Mouse (Mus musculus) embryonic facial prominence, embryonic 12.5 days (tissue): ENCODE measurements around the gene Plcxd2. TPM values are rescaled to one million over a fixed set of nuclear protein-coding genes. Genes with fewer than 3 reads are reported as not detected.

Experiments used
- ATAC-seq: fragments of 200-750 bp; cut with Nextera tagmentation; 2 replicates; pipeline ENCODE4 v1.8.0; 2017; ENCODE audit not compliant: insufficient number of reproducible peaks, insufficient read depth, low FRiP score, low TSS enrichment
- H3K27ac ChIP-seq: fragments of 300-500 bp; sonication (generic); 2 replicates; pipeline ENCODE4 v1.5.1; 2016; ENCODE audit warnings: mild to moderate bottlenecking
- H3K27me3 ChIP-seq: fragments of 300-500 bp; sonication (generic); 2 replicates; pipeline ENCODE4 v1.6.1; 2016; ENCODE audit warnings: mild to moderate bottlenecking, moderate library complexity
- H3K36me3 ChIP-seq: fragments of 300-500 bp; sonication (generic); 2 replicates; pipeline ENCODE4 v1.6.1; 2016; ENCODE audit warnings: mild to moderate bottlenecking
- H3K4me1 ChIP-seq: fragments of 300-500 bp; sonication (generic); 2 replicates; pipeline ENCODE4 v1.6.1; 2016
- H3K4me2 ChIP-seq: fragments of 300-500 bp; sonication (generic); replicated peaks from 2 replicates; pipeline ENCODE4 v1.6.1; 2016; ENCODE audit warnings: mild to moderate bottlenecking, moderate library complexity
- H3K4me3 ChIP-seq: fragments of 300-500 bp; sonication (generic); 2 replicates; pipeline ENCODE4 v1.5.1; 2016; ENCODE audit warnings: mild to moderate bottlenecking
- H3K9ac ChIP-seq: fragments of 300-500 bp; sonication (generic); 2 replicates; pipeline ENCODE4 v1.6.1; 2016; ENCODE audit warnings: mild to moderate bottlenecking, moderate library complexity
- H3K9me3 ChIP-seq: fragments of 300-500 bp; sonication (generic); 2 replicates; pipeline ENCODE4 v1.6.1; 2016; ENCODE audit warnings: mild to moderate bottlenecking, moderate library complexity
- WGBS: fragments of 180-500 bp; shearing (Covaris S2); methylation state at CpG from one replicate; pipeline ENCODE4 v1.1.7; 2016; 5-methylcytosine and 5-hydroxymethylcytosine counted together
- polyA plus RNA-seq: library from polyadenylated mRNA; unstranded; fragments of >200 nt; fragmentation: Nextera tagmentation; extraction: Ambion mirVana; gene quantifications from 2 replicates; pipeline ENCODE4 v1.2.1, GENCODE M21; 2016

Gene Plcxd2
- polyA plus RNA-seq, 1 experiment from 2014 or later = 1.9 TPM

DNA sequence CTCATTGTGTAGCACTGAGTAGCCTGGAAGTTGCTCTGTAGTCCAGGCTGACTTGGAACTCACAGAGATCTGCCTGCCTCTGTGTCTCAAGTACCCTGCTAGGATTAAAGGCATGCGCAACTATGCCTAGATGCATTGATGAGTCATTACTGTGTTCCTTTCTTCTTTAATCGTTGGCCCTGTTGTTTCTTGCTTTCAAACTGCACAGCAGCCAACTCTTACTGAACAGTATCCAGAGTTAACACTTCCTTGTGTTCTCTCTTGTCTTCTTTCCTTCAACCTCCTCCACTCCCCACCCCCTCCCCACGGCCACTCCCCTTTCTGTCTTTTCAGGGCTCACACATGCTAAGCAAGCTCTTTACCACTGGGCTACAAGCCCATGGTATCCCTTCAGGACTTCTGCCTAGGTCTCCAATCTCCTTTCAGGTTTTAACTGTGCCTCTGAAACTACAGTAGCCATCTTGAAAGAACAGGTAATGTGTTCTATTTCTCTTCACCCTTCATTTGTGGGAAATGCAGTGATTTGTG is 74.0 kb downstream of the Plcxd2 start:
- Histone ChIP-seq H3K9me3 (no peaks in the 10 kb centered on the region), H3K27ac (peak overlapping the region; percentile 66), H3K36me3 (no peaks in the 10 kb centered on the region), H3K9ac (no peak overlapping the region), H3K27me3 (no peaks in the 10 kb centered on the region), H3K4me1 (peaks cover 19% of the 10 kb centered on the region), H3K4me2 (no peak overlapping the region), H3K4me3 (no peak overlapping the region)
- WGBS = 72% methylated on average over 3 of the region's 3 CpGs
- no peak; the same call in 1 of the 2 replicates for ATAC-seq

DNA sequence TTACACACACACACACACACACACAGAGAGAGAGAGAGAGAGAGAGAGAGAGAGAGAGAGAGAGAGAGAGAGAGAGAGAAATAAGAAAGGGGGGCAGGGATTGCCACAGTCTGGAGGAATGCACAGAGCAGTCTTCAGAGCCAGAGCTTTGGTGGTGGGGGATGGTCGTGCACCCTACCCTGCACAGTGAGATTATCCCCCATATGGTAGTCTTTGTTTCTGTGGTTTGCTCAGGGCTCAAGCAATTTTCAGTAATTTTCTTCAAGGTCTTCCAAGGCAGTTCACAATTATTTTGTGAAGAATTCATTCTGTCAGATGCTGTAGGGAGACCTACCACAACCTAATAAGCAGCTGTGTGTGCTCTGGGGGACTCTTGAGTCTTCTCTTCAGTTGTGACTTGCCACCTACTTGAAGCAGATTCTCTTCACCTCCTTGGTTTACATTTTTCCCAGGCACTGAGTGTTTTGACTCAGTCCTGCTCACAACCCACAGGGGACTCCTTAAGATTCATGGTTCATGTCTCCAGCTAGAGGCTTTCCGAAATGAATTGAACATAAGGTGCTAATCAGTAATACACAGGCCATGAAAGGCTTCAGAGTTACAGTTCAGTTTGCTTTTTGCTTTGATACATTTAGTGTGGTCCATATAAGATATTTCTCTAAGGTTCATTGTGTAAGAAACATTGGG is 75.2 kb downstream of the Plcxd2 start:
- Histone ChIP-seq H3K27me3 (no peaks in the 10 kb centered on the region), H3K4me3 (no peak overlapping the region), H3K9ac (no peak overlapping the region), H3K27ac (peak overlapping the region; percentile 78), H3K4me2 (no peak overlapping the region), H3K36me3 (no peaks in the 10 kb centered on the region), H3K4me1 (peaks cover 23% of the 10 kb centered on the region), H3K9me3 (no peaks in the 10 kb centered on the region)
- 26% methylated on average over 2 of the region's 2 CpGs for WGBS
- peak; percentile 95 for ATAC-seq

- Histone ChIP-seq H3K27ac (no peak overlapping the region), H3K36me3 (no peaks in the 10 kb centered on the region), H3K9me3 (no peaks in the 10 kb centered on the region), H3K4me2 (no peak overlapping the region), H3K4me1 (peaks cover 25% of the 10 kb centered on the region), H3K9ac (no peak overlapping the region), H3K27me3 (no peaks in the 10 kb centered on the region), H3K4me3 (no peak overlapping the region)
- 91% methylated on average over 3 of the region's 3 CpGs for WGBS
- ATAC-seq = no peak
These were observed 79.7 kb downstream of the Plcxd2 start for GRCm38 (mm10) chr16:45930308-45930707.

- H3K36me3 ChIP-seq = no peaks in the 10 kb centered on the region
These were observed 81.9 kb downstream of the Plcxd2 start for GRCm38 (mm10) chr16:45928090-45928489.

DNA sequence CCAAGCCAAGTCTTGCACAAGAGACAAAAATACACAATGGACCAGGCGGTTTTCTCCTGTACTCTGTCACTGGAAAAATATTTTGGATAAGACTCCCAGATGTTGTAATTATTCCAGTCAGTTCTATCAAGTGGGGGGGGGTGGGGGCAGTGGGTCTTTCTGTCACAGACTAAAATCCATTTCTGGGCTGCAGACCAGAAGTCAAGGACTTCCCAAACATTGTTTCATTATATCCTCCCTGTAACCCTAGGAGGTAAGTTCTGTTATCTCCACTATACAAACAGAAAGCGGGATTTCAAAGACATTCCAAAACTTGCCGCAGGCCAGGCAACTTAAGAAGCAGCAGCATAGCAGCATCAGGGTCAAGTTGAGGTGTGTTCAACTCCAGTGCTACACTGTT is 82.4 kb downstream of the Plcxd2 start:
- no peak overlapping the region for H3K9ac ChIP-seq
- H3K4me2 ChIP-seq = no peak overlapping the region
- H3K9me3 ChIP-seq = no peaks in the 10 kb centered on the region
- peaks cover 11% of the 10 kb centered on the region; the same call in 1 of the 2 replicates for H3K4me1 ChIP-seq
- 29% methylated on average over 3 of the region's 3 CpGs for WGBS
- no peaks in the 10 kb centered on the region for H3K27me3 ChIP-seq
- H3K4me3 ChIP-seq = no peak overlapping the region
- no peak for ATAC-seq
- H3K27ac ChIP-seq = no peak overlapping the region
- no peaks in the 10 kb centered on the region for H3K36me3 ChIP-seq

More at GRCm38 (mm10) chr16:45928090-45928489, 81.9 kb downstream of the Plcxd2 start:
- Histone ChIP-seq H3K4me3 (no peak overlapping the region), H3K9me3 (no peaks in the 10 kb centered on the region), H3K9ac (no peak overlapping the region), H3K4me2 (no peak overlapping the region), H3K27ac (no peak overlapping the region), H3K27me3 (no peaks in the 10 kb centered on the region), H3K4me1 (peaks cover 11% of the 10 kb centered on the region; the same call in 1 of the 2 replicates)
- ATAC-seq = no peak
- WGBS = 76% methylated on average over 4 of the region's 4 CpGs

DNA sequence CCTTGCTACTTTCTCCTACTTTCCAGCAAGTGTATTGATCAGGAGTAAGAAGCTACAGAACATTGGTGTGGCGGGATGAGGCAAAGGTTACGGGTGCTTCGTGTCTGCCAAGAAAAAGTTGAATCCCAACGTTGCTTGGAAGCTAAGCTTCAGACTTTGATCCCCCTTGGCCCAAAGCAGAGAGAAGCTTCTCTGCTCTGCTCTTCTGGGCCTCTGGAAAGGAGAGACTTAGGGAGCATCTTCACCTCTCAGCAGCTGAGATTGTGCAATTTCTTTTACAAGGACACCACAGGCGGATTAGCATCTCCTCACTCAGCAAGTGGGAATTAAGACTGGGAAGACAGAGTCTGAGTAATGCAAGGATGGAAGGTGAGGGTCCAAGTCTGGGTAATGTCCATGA is 83.1 kb downstream of the Plcxd2 start:
- H3K4me1 ChIP-seq = peaks cover 14% of the 10 kb centered on the region
- no peak overlapping the region for H3K27ac ChIP-seq
- 91% methylated on average over 5 of the region's 5 CpGs for WGBS
- H3K9ac ChIP-seq = no peak overlapping the region
- ATAC-seq = no peak
- no peaks in the 10 kb centered on the region for H3K27me3 ChIP-seq
- H3K4me2 ChIP-seq = no peak overlapping the region
- no peak overlapping the region for H3K4me3 ChIP-seq
- H3K36me3 ChIP-seq = no peaks in the 10 kb centered on the region
- no peaks in the 10 kb centered on the region for H3K9me3 ChIP-seq

- no peak overlapping the region for H3K4me3 ChIP-seq
- no peak overlapping the region for H3K27ac ChIP-seq
- no peak overlapping the region for H3K4me2 ChIP-seq
- no peaks in the 10 kb centered on the region for H3K36me3 ChIP-seq
- no peaks in the 10 kb centered on the region for H3K9me3 ChIP-seq
- WGBS = 53% methylated on average over 6 of the region's 6 CpGs
- no peak overlapping the region for H3K9ac ChIP-seq
- no peaks in the 10 kb centered on the region for H3K27me3 ChIP-seq
- ATAC-seq = no peak
- peaks cover 20% of the 10 kb centered on the region for H3K4me1 ChIP-seq
These were observed 86.1 kb downstream of the Plcxd2 start for GRCm38 (mm10) chr16:45923731-45924424.

DNA sequence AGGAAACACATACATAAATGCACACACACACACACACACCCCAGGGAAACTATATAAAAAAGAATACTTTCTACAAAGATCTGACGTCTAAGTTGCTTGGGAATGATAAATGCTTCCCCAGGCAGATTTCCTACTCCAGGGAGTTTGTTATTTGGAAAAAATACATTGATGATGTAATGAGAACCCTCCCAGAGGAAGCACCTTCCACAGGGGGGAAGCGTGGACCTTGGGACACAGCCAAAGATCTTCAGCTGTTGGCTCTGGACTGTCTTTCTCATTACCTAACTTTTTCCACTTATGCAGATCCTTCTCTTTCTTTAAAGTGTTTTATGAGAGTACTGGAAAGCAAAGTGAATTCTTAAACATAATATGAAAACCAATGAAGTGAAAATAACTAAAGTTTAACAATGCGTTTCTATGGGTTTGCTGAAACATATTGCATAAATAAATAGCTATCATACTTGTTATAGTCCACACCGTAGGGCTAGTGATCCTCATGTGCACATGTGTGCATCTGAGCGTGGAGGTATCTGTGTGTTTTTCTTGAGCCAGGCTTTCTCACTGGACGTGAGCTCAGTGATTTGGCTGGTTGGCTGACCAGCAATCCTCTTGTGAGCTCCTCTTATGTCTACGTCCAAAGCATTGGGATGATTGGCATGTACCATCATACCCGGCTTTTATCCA is 87.3 kb downstream of the Plcxd2 start:
- H3K4me1 ChIP-seq = peaks cover 14% of the 10 kb centered on the region
- H3K4me3 ChIP-seq = no peak overlapping the region
- no peak overlapping the region for H3K27ac ChIP-seq
- no peak overlapping the region for H3K4me2 ChIP-seq
- H3K36me3 ChIP-seq = no peaks in the 10 kb centered on the region
- no peak for ATAC-seq
- H3K9me3 ChIP-seq = no peaks in the 10 kb centered on the region
- 75% methylated on average over 8 of the region's 8 CpGs for WGBS
- no peak overlapping the region for H3K9ac ChIP-seq
- no peaks in the 10 kb centered on the region for H3K27me3 ChIP-seq

DNA sequence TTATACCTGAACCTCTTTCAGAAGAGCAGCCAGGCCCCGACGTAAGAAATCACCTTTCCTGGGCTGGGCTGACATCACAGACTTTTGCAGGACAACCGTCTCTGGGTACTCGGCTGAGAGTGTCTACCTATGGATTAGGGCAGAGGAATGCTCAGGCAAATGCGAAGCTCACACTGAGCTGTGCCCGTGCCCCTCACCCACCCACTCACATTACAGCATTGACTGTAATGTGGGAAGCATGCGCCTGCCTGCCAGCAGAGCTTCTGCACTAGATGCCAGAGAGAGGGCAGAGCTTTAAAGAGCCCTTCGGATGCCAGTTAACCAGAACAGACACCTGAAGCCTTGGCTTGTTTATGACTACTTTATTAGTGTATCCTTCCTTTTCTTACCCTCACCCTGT is 90.4 kb downstream of the Plcxd2 start:
- no peak overlapping the region for H3K27ac ChIP-seq
- no peak overlapping the region for H3K9ac ChIP-seq
- H3K4me3 ChIP-seq = no peak overlapping the region
- H3K36me3 ChIP-seq = no peaks in the 10 kb centered on the region
- no peaks in the 10 kb centered on the region for H3K9me3 ChIP-seq
- no peak overlapping the region for H3K4me2 ChIP-seq
- no peaks in the 10 kb centered on the region for H3K27me3 ChIP-seq
- no peak for ATAC-seq
- WGBS = 64% methylated on average over 8 of the region's 8 CpGs
- peaks cover 13% of the 10 kb centered on the region for H3K4me1 ChIP-seq
